Mouse (Mus musculus): ENCODE measurements around the gene Lcn5.
"Not testable (repeated sequence)": the region's sequence is repeated elsewhere in the genome, so short reads cannot be mapped to it uniquely, and the experiment has no call there.

Gene Lcn5

DNA sequence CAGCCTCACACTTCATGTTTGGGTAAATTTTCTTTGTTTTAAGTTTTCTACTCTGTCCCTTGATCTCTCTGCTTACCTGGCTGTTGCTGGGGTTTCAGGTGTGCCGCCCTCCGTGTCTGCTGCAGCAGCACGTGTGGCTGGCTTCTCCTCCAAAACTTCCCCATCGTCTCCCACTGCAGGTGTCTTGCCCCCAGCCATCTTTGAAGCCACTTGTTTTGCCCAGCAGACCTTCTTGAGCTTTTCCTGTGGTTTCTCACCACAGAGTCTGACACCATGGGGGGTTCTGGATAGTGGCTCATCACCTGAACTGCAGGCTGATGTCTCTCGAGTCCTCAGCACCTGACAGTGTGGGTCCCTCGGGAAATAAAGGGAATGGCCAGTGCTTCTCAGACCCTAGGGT is 21.8 kb downstream of the Lcn5 start:
- DNase-seq (ENCODE audit: low spot score) = no peak

DNA sequence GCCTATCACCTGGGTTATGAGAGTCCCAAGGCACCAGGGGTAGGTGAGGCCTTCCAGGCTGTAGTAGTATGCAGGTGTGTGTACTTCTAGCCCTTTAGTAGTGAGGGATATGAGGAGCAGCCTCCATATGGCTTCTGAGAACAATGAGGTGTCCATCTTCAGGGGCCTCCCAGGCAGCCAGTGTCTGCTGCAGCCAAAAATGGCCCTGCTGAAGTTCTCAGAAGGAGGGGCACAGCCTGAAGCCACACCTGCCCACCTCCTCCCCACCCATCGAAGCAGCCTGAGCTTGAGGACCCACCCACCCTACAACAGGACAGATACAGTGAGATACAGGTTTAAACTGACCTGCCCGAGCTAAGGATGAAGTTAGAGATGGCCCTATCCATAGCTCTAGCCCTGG is 24.7 kb downstream of the Lcn5 start, which contains the start of gene Lcn10:
Gene Lcn10 (plus strand): TSS at position 301 of the 400 bp plus-strand sequence.
- no peak for DNase-seq (ENCODE audit: low spot score)

DNA sequence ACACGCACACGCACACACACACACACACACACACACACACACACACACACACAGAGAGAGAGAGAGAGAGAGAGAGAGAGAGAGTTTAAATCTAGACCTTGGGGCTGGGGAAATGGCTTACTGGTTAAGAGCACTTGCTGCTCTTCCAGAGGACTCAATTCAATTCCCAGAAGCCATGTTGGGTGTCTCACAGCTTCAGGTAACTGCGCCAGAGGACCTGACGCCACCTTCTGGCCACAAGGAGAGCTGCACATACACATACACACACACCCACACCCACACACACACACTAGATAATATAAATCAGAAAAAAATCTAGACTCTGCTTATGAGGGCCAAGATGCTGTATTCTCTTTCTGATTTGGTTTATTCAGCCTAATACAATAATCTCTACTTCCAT is 29.2 kb downstream of the Lcn5 start:
- no peak for DNase-seq (ENCODE audit: low spot score)

DNA sequence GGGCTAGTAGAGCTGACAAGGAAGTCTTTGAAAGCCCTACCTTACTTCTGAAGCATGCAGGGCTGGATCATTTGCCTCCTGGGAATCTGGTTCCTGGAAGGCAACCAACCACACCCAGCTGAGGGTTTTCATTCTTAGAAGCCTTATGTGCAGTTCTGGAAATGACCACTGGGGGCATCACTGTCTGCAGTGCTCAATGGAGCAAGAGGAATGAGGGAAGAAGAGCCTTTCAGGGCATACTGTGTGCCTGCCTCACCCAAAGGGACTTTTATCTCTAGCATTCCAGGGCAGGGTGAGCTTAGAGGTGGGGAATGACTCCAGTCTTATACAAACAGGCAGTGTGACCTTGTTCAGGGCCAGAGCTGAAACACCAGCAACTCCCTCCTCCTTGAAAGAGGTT is 36.9 kb downstream of the Lcn5 start:
- no peak for DNase-seq (ENCODE audit: low spot score)

DNA sequence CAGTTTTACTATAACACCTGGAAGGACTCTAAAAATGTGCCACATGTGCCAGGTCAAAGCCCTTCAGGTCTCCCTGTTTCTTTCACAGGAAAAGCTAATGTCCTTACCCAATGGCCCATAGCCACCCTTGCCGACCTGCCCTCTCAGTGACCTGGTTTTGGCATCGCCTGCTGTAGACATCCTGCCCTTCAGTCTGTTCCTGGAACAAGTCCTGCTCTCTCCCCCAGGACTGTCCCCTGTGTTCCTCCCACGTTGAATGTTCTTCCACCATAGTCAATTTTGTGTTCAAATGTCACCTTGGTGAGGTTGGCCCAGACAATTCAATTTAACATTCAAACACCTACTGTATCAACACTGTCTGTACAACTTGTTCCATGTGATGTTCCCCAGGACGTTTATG is 39.2 kb downstream of the Lcn5 start:
- no peak for DNase-seq (ENCODE audit: low spot score)

DNA sequence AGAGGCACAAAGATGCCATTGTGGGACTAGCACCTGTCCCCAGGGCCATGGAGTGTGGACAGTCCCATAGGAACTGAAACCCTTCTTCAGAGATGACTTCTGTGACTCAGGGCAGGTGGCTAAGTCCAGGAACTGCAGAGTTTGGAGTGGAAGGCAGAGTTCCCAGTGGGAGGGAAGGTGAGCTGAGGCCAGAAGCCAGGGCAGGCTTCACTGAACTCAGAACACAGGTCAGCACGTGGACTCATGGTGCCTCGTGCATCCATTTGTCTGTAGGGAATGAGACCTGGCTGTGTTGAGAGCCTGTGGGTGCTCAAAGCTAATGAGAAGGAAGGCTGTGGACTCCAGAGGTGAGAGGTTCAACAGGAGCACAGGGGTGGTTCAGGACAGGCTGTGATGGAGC is 40.9 kb downstream of the Lcn5 start:
- no peak for DNase-seq (ENCODE audit: low spot score)

DNA sequence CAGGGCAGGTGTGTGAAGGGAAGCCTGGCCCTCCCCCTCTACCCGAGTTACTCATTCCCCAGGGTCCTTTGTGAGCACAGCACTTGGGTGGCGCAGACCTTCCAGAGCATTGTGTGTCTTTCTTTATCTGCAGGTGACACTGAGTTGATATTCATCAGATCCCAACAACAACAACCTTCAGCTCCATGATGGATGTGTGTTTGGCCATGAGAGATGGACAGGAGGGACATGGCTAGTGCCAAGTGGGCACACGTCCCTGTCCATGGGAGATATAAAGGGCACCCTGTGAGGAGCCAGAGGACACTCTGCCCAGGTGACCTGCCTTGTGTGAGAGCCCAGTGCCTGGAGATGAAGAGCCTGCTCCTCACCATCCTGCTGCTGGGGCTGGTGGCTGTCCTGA is 42.0 kb downstream of the Lcn5 start, which contains the start of gene Obp2a:
Gene Obp2a (plus strand): TSS at position 301 of the 400 bp plus-strand sequence.
- DNase-seq (ENCODE audit: low spot score) = not testable (repeated sequence)

DNA sequence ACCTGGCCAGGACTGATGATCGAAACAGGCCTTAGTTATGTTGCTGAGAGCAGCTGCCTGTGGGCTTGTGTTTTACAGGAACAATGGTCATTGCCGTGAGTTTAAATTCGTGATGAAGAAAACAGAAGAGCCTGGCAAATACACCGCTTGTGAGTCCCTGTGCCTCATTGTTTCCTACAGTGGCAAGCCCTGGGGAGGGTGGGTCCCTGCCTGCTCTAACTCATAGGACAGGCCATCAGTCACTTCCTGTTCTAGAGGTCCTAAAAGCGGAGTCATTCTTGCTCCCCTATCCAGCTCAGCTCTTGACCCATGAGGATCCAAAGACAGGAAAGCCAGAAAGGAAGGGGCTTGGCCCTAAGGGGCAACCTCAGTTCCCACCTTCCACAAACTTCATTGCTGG is 43.2 kb downstream of the Lcn5 start:
- DNase-seq (ENCODE audit: low spot score) = no peak

DNA sequence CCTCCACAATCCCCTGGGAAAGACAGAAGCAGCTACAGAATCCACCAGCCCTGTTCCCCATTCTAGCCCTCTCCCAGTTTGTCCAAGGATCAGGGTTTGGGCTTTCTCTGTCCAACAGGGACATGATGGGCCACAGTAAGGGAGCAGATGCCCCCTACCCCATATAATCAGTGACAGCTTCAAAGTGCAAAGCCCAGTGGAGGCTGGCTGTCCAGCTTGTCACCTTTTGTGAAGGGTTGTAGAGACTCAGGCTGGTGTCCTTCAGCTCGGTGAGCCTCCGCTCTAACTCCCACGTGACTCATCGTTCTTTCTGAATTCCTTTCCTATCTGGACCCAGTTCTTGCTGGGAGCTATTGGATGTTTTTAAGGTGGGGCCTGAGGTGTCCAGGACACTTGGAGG is 46.0 kb downstream of the Lcn5 start:
- no peak for DNase-seq (ENCODE audit: low spot score)

DNA sequence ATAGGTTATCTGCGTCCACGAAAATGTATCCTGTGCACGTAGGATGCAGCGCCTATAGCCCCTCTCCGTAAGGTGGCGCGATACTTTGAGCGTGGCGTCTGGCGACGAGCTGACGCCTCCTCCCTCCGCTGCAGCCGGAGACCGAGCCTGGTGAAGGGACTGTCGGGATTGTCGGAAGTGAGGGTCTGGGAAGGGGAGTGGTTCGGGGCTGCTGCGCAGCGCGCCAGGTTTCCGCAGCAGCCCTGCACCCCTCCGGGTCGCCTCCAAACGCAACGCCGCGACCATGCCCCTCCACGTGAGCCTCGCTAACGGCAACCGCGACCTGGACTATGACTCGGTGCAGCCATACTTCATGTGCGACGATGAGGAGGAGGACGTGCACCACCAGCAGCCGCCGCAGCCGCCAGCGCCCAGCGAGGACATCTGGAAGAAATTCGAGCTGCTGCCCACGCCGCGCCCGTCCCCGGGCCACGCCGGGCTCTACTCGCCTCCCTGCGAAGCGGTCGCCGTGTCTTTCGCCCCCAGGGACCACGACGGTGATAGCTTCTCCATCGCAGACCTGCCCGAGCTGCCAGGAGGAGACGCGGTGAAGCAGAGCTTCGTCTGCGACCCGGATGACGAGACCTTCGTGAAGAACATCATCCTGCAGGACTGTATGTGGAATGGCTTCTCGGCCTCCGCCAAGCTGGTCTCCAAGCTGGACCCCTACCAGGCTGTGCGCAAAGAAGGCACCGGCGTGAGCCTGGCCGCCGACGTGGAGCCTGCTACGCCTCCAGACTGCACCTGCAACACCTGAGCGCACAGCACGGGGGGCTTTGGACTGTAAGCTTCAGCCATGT is 49.1 kb downstream of the Lcn5 start, which contains the start of gene Bmyc:
Gene Bmyc (plus strand): TSS at position 97 of the 839 bp plus-strand sequence.
- DNase-seq (ENCODE audit: low spot score) = no peak

DNA sequence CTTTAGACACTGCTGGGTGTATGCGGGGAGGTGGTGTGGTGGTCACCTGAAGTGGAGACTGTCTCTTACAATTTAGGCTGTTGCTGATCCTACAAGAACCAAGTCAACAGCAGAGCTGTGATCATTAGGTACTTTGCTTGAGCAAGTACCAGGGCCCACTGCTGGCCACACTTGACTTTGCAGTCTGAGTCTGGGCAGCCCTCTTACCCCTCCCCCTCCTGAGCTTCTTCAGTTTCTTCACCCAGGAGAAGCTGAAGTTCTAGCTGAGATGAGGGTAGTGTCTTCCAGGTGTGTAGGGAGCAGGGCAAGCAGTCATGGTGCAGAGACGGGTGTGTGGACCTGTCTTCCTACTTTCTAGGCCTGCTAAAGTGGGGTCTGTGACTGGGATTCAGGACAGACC is 50.4 kb downstream of the Lcn5 start:
- DNase-seq (ENCODE audit: low spot score) = no peak

DNA sequence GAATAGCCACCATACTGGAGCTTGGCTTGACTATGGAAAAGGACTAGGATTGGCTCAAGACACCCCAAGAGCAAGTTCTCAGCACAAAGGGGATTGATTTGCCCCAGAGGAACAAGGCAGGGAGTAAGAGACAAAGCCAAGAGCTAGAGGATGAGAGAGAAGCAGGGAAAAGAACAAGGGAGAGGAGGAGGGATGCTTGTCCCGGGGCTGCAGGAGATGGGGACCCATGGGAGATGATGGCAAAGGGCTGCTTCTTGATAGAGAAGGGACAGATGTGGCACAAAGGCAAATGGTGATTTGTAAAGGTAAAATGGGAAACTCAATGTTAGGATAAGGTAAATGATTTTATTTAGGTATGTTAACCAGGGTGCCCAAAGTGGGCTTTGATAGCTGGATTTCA is 51.3 kb downstream of the Lcn5 start:
- DNase-seq (ENCODE audit: low spot score) = not testable (repeated sequence)

DNA sequence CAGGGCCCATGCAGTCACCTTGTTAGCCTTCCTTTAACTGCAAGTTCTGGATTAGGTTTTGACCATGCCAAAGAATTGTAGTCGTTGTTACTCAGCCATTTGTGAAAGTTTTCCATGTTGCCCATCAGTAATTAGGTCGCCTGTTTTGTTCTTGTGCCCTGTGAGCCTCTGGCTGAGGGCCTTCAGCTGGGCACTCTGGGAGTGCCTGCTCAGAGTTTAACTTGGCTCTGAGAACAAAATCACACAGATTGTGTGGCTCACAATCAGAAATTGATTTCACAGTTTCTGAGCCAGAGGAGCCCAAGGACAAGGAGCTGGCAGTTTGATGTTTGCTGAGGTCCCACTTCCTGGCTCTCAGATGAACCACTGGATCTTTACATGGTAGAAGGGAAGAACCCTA is 52.0 kb downstream of the Lcn5 start:
- not testable (repeated sequence) for DNase-seq (ENCODE audit: low spot score)

Data from urinary bladder, postnatal 10 days (tissue).